ENCODE assay signal across 16 mouse cellular contexts in the genomic region with DNA sequence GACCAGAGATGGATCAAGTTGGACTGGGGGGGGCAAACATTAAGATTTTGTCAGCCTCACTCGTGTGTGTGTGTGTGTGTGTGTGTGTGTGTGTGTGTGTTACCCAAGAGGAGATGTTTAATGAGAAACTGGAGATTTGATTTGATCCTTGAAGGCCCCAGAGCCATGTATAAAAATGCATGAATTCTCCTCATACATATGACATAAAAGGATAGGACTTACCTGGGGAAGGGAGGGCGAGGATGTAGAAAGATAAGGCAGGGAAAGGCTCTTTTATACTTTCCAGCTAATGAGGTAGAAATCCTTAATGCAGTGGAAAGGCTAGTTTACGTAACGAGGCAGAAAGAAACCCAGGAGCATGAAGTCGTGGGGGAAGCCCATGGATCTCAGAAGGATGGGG.
"Had no signal": no experiment of that assay in that cellular context is flagged by ENCODE, and none has a peak within 500 bp of the region (broad histone marks: within the 10 kb centered on the region; RNA-seq: fewer than 3 reads in every experiment).

No protein-coding gene starts in this region.

- H3K9me3 ChIP-seq: limb, embryonic 10.5 days; liver, embryonic 15.5 days; neural tube, embryonic 12.5 days had no signal

- H3K9ac ChIP-seq: liver, embryonic 15.5 days; neural tube, embryonic 12.5 days had no signal

- H3K27ac ChIP-seq: limb, embryonic 10.5 days; liver, embryonic 15.5 days; neural tube, embryonic 12.5 days had no signal

- H3K27me3 ChIP-seq: liver, embryonic 15.5 days; neural tube, embryonic 12.5 days had no signal

- DNase-seq: kidney, adult 8-10 months; kidney, postnatal 36 days; lung, adult 2 months; lung, postnatal 36 days; retina, postnatal 1 day; right cerebral cortex, postnatal 4 days; spleen, adult 18-20 months; thymus, adult 18-20 months; thymus, postnatal 14 days had no signal

- H3K4me2 ChIP-seq: liver, embryonic 11.5 days; liver, embryonic 15.5 days; neural tube, embryonic 12.5 days had no signal

- H3K36me3 ChIP-seq: limb, embryonic 10.5 days; liver, embryonic 15.5 days; neural tube, embryonic 12.5 days had no signal

- H3K4me3 ChIP-seq: limb, embryonic 10.5 days; liver, embryonic 15.5 days; myocyte; neural tube, embryonic 12.5 days had no signal

- H3K4me1 ChIP-seq: liver, embryonic 15.5 days had no signal

- ATAC-seq: intestine, postnatal 0 days; lung, postnatal 0 days had no signal
